Mouse (Mus musculus) lung, embryonic 16.5 days (tissue): ENCODE results near the gene Ick. TPM values are rescaled to one million over a fixed set of nuclear protein-coding genes. Genes with fewer than 3 reads are reported as not detected.
"Not testable (repeated sequence)": the region's sequence is repeated elsewhere in the genome, so short reads cannot be mapped to it uniquely, and the experiment has no call there.

ENCODE experiments used
- ATAC-seq: fragments of 200-750 bp; cut with Nextera tagmentation; 2 replicates; pipeline ENCODE4 v1.8.0; 2017; ENCODE audit warnings: low read depth, mild to moderate bottlenecking, moderate library complexity
- H3K27ac ChIP-seq: fragments of 300-500 bp; sonication (generic); 2 replicates; pipeline ENCODE4 v1.5.1; 2014; ENCODE audit warnings: mild to moderate bottlenecking, control low read depth, low read length
- H3K27me3 ChIP-seq: fragments of 300-500 bp; sonication (generic); 2 replicates; pipeline ENCODE4 v1.6.1; 2014; ENCODE audit warnings: low read depth, low read length, mixed read lengths; ENCODE audit not compliant: control insufficient read depth, insufficient read depth
- H3K36me3 ChIP-seq: fragments of 300-500 bp; sonication (generic); 2 replicates; pipeline ENCODE4 v1.6.1; 2014; ENCODE audit warnings: low read length; ENCODE audit not compliant: control insufficient read depth, insufficient read depth
- H3K4me1 ChIP-seq: fragments of 300-500 bp; sonication (generic); replicated peaks from 2 replicates; pipeline ENCODE4 v1.6.1; 2014; ENCODE audit warnings: low read length, mixed read lengths; ENCODE audit not compliant: control insufficient read depth, insufficient read depth
- H3K4me2 ChIP-seq: fragments of 300-500 bp; sonication (generic); 2 replicates; pipeline ENCODE4 v1.6.1; 2014; ENCODE audit warnings: low read depth, low read length, control low read depth
- H3K4me3 ChIP-seq: fragments of 300-500 bp; sonication (generic); 2 replicates; pipeline ENCODE4 v1.5.1; 2014; ENCODE audit warnings: mild to moderate bottlenecking, low read length, control low read depth
- H3K9ac ChIP-seq: fragments of 300-500 bp; sonication (generic); 2 replicates; pipeline ENCODE4 v1.6.1; 2014; ENCODE audit warnings: low read length, control low read depth
- H3K9me3 ChIP-seq: fragments of 300-500 bp; sonication (generic); 2 replicates; pipeline ENCODE4 v1.6.1; 2016; ENCODE audit warnings: low read length; ENCODE audit not compliant: control insufficient read depth
- WGBS: fragments of 180-500 bp; shearing (Covaris S2); extraction: QIAGEN DNeasy Blood & Tissue Kit; methylation state at CpG from one replicate; pipeline ENCODE4 v1.1.7; 2014; 5-methylcytosine and 5-hydroxymethylcytosine counted together
- polyA plus RNA-seq: library from polyadenylated mRNA; unstranded; fragments of >200 nt; fragmentation: Nextera tagmentation; extraction: Ambion mirVana; gene quantifications from 2 replicates; pipeline ENCODE4 v1.2.1, GENCODE M21; 2015

The Ick gene
- polyA plus RNA-seq, 1 experiment from 2014 or later, result 21.2 TPM

GRCm38 (mm10) chr9:78149770-78150169 is 40.8 kb downstream of the Ick start:
- not testable (repeated sequence) for H3K27me3 ChIP-seq, ATAC-seq, H3K4me2 ChIP-seq, H3K36me3 ChIP-seq, H3K27ac ChIP-seq, H3K9me3 ChIP-seq, H3K4me1 ChIP-seq, H3K9ac ChIP-seq, H3K4me3 ChIP-seq
- 89% methylated on average over 2 of the region's 2 CpGs for WGBS

- Histone ChIP-seq H3K36me3 (peaks cover 15% of the 10 kb centered on the region), H3K4me2 (no peak overlapping the region), H3K4me3 (no peak overlapping the region), H3K4me1 (no peaks in the 10 kb centered on the region), H3K9me3 (no peaks in the 10 kb centered on the region), H3K9ac (no peak overlapping the region), H3K27ac (no peak overlapping the region), H3K27me3 (no peaks in the 10 kb centered on the region)
- ATAC-seq, result peak; percentile 45; the same call in 1 of the 2 replicates
- 64% methylated on average over 11 of the region's 11 CpGs for WGBS
These were observed 45.4 kb downstream of the Ick start for GRCm38 (mm10) chr9:78154211-78154977.

GRCm38 (mm10) chr9:78157221-78157620 is 48.2 kb downstream of the Ick start:
- ATAC-seq, result no peak
- H3K27me3 ChIP-seq, result no peaks in the 10 kb centered on the region
- 85% methylated on average over 1 of the region's 1 CpGs for WGBS

GRCm38 (mm10) chr9:78163291-78163690 is 54.3 kb downstream of the Ick start:
- no peak overlapping the region for H3K9ac ChIP-seq
- no peaks in the 10 kb centered on the region for H3K27me3 ChIP-seq
- no peaks in the 10 kb centered on the region for H3K4me1 ChIP-seq
- no peak overlapping the region for H3K27ac ChIP-seq
- no peak for ATAC-seq
- H3K36me3 ChIP-seq, result peaks cover 34% of the 10 kb centered on the region
- H3K4me2 ChIP-seq, result no peak overlapping the region
- H3K4me3 ChIP-seq, result no peak overlapping the region
- 62% methylated on average over 10 of the region's 10 CpGs for WGBS
- no peaks in the 10 kb centered on the region for H3K9me3 ChIP-seq

More at GRCm38 (mm10) chr9:78157221-78157620, 48.2 kb downstream of the Ick start:
- H3K9me3 ChIP-seq, result no peaks in the 10 kb centered on the region
- no peaks in the 10 kb centered on the region for H3K4me1 ChIP-seq
- H3K4me2 ChIP-seq, result no peak overlapping the region
- peaks cover 27% of the 10 kb centered on the region for H3K36me3 ChIP-seq
- no peak overlapping the region for H3K4me3 ChIP-seq
- no peak overlapping the region for H3K27ac ChIP-seq
- no peak overlapping the region for H3K9ac ChIP-seq

GRCm38 (mm10) chr9:78164741-78165140 is 55.7 kb downstream of the Ick start:
- no peak overlapping the region for H3K27ac ChIP-seq
- H3K4me1 ChIP-seq, result no peaks in the 10 kb centered on the region
- no peak for ATAC-seq
- no peaks in the 10 kb centered on the region for H3K9me3 ChIP-seq
- no peaks in the 10 kb centered on the region for H3K27me3 ChIP-seq
- H3K4me3 ChIP-seq, result no peak overlapping the region
- H3K4me2 ChIP-seq, result no peak overlapping the region
- 87% methylated on average over 3 of the region's 3 CpGs for whole genome bisulfite sequencing
- peaks cover 36% of the 10 kb centered on the region for H3K36me3 ChIP-seq
- no peak overlapping the region for H3K9ac ChIP-seq

GRCm38 (mm10) chr9:78165454-78165853 is 56.5 kb downstream of the Ick start:
- Histone ChIP-seq H3K27ac (no peak overlapping the region), H3K4me1 (no peaks in the 10 kb centered on the region), H3K4me3 (no peak overlapping the region), H3K36me3 (peaks cover 34% of the 10 kb centered on the region), H3K4me2 (no peak overlapping the region), H3K27me3 (no peaks in the 10 kb centered on the region), H3K9ac (no peak overlapping the region), H3K9me3 (no peaks in the 10 kb centered on the region)
- WGBS, result 87% methylated on average over 6 of the region's 6 CpGs
- no peak for ATAC-seq

GRCm38 (mm10) chr9:78166694-78167452 is 57.9 kb downstream of the Ick start:
- ATAC-seq, result no peak
- no peaks in the 10 kb centered on the region for H3K9me3 ChIP-seq
- H3K27ac ChIP-seq, result no peak overlapping the region
- peaks cover 21% of the 10 kb centered on the region for H3K36me3 ChIP-seq
- no peaks in the 10 kb centered on the region for H3K4me1 ChIP-seq
- no peaks in the 10 kb centered on the region for H3K27me3 ChIP-seq
- H3K9ac ChIP-seq, result no peak overlapping the region
- 74% methylated on average over 19 of the region's 19 CpGs for WGBS
- H3K4me2 ChIP-seq, result no peak overlapping the region
- no peak overlapping the region for H3K4me3 ChIP-seq

- WGBS, result 86% methylated on average over 19 of the region's 19 CpGs
- no peak for ATAC-seq
- Histone ChIP-seq H3K4me3 (no peak overlapping the region), H3K4me1 (no peaks in the 10 kb centered on the region), H3K9ac (no peak overlapping the region), H3K27me3 (no peaks in the 10 kb centered on the region), H3K36me3 (peaks cover 17% of the 10 kb centered on the region), H3K27ac (no peak overlapping the region), H3K4me2 (no peak overlapping the region), H3K9me3 (no peaks in the 10 kb centered on the region)
These were observed 58.5 kb downstream of the Ick start for GRCm38 (mm10) chr9:78167453-78167969.

- Histone ChIP-seq H3K9me3 (no peaks in the 10 kb centered on the region), H3K36me3 (peaks cover 16% of the 10 kb centered on the region), H3K4me2 (no peak overlapping the region), H3K4me1 (no peaks in the 10 kb centered on the region), H3K9ac (no peak overlapping the region), H3K27ac (no peak overlapping the region), H3K4me3 (no peak overlapping the region), H3K27me3 (no peaks in the 10 kb centered on the region)
- WGBS, result 92% methylated on average over 6 of the region's 6 CpGs
- ATAC-seq, result no peak
These were observed 59.9 kb downstream of the Ick start for GRCm38 (mm10) chr9:78168864-78169263.
